Mouse (Mus musculus) T-helper 2 cell (primary cell): Measurements from ENCODE around the gene Gm20741.

ENCODE experiments used
- in situ Hi-C: fragments of 300-600 bp; cut with MboI, MseI; formaldehyde crosslinking; loops from one replicate; pipeline ENCODE4 v1.15.1; 2025; ENCODE audit warnings: high pct_unique_total_duplicates

Gm20741 gene

DNA sequence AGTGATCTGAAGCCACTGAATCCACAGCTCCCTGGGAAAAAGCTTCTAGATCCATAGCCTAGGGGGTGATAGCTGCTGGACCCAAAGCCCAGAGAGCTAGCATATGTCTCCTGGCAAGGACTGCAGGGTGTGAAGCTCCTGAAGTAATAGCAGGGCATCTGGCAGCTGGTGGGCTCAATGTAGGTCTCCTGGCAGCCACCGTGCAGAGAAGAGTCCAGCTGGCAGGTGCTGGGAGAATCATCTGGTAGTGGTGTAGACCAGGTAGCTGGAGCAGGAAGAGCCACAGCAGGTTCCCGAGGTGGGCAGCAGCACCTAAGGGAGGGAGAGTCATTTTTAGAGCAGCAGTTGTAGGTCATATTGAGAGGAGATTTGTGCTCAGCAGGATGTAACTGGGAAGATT, at the start of gene Gm20741:
Gene Gm20741, minus strand, starts transcription at position 394 of the 400 bp plus-strand sequence.
- in situ Hi-C loops, result no loop called here

- in situ Hi-C loops, result loop anchor here (10.0 kb wide), 1 partner anchor 1217 kb away; no protein-coding TSS in a partner anchor
These were observed 39.4 kb upstream of the Gm20741 start for GRCm38 (mm10) chr16:88851450-88851849.

DNA sequence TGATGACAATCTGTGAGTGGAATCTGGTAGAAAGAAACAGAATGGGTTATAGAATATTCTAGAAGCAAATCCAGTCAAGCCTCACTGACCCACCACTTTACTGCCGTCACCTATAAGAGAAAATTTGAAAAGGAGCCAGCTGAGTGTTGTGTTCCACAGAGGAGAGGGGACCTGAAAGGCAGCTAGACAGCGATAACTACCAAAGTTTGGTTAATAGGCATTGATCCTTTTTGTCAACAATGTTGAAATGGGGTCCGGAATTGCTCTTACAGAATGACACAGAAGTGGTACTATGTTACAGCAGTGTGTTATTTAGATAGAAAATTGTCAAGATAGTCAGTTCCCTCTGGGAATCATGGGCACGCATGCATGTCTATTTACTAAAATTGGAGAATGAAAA, 36.5 kb upstream of the Gm20741 start:
- in situ Hi-C loops, result no loop called here

DNA sequence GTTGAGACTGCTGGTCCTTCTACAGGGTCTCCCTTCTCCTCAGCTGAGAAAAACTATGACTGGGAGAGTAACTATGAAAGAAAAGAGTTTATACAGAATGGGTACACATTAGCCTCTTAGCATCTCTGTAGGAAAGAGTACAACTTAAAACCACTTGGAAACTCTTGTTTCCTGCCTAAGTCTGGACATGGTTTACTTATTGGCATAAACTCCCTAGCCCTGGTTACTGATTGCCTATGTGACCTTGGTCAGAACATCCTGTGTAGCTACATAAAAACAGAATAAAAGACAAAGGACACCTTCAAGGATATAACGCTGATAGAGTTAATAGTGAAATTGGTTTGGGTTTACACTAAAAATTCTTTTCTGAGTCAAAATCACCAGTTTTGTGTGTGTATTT, 35.3 kb upstream of the Gm20741 start:
- in situ Hi-C loops, result no loop called here

- in situ Hi-C loops, result no loop called here
These were observed 15.0 kb upstream of the Gm20741 start for GRCm38 (mm10) chr16:88826978-88827377.

GRCm38 (mm10) chr16:88826095-88826652, 14.2 kb upstream of the Gm20741 start, which contains the start of gene Krtap14:
Gene Krtap14 (minus strand): TSS chr16:88826145.
- in situ Hi-C loops, result no loop called here

DNA sequence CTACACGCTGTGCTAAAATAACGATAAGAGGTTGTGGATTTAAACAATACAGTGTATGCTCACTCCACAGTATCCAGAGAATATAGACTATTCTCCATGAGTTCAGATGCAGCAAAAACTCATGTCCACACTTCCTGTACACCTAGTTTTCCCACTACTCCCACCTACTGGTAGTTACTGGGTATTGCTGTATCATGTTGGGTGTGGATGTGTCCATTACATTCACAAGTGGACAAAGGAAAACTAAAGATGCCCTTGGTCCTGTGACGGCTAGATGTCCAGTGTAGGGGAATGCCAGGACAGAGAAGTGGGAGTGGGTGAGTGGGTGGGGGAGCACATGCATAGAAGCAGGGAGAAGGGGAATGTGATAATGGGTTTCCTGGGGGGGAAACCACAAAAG, 11.7 kb upstream of the Gm20741 start:
- in situ Hi-C loops, result no loop called here

GRCm38 (mm10) chr16:88820066-88820465, 8.0 kb upstream of the Gm20741 start, which contains the start of gene Krtap15:
Gene Krtap15 (plus strand): TSS chr16:88820215.
- in situ Hi-C loops, result no loop called here

GRCm38 (mm10) chr16:88786786-88787185, 25.2 kb downstream of the Gm20741 start:
- in situ Hi-C loops, result no loop called here

- in situ Hi-C loops, result no loop called here
These were observed 34.4 kb downstream of the Gm20741 start, which contains the start of gene Gm5965 for GRCm38 (mm10) chr16:88777596-88777995. Gene Gm5965 (plus strand): TSS chr16:88777896.

GRCm38 (mm10) chr16:88774106-88774505, 37.9 kb downstream of the Gm20741 start, which contains the start of gene 2310057N15Rik:
Gene 2310057N15Rik (minus strand): TSS chr16:88774206.
- in situ Hi-C loops, result no loop called here
